Mouse (Mus musculus) olfactory bulb, adult 2 months (tissue): ENCODE measurements around the gene Rdh1. TPM values are rescaled to one million over a fixed set of nuclear protein-coding genes. Genes with fewer than 3 reads are reported as not detected.
"Not testable (repeated sequence)": the region's sequence is repeated elsewhere in the genome, so short reads cannot be mapped to it uniquely, and the experiment has no call there.

Source experiments
- H3K27ac ChIP-seq: fragments of 200-500 bp; 2 replicates; pipeline ENCODE4 v1.5.1; 2012; ENCODE audit warnings: low read depth, low read length; ENCODE audit not compliant: insufficient read depth
- H3K4me1 ChIP-seq: fragments of 200-500 bp; 2 replicates; pipeline ENCODE4 v1.6.1; 2012; ENCODE audit warnings: low read length; ENCODE audit not compliant: control insufficient read depth, insufficient read depth
- H3K4me3 ChIP-seq: fragments of 200-500 bp; 2 replicates; pipeline ENCODE4 v1.5.1; 2012; ENCODE audit warnings: mild to moderate bottlenecking, low read depth, low read length, moderate library complexity; ENCODE audit not compliant: insufficient read depth
- CTCF ChIP-seq: fragments of 200-500 bp; IDR thresholded peaks from 2 replicates; pipeline ENCODE4 v1.5.1; 2012; ENCODE audit warnings: low read depth, mild to moderate bottlenecking, low read length, moderate library complexity; ENCODE audit not compliant: insufficient read depth
- POLR2A ChIP-seq: fragments of 200-500 bp; IDR thresholded peaks from 2 replicates; pipeline ENCODE4 v1.6.1; 2012; ENCODE audit warnings: mild to moderate bottlenecking, low read depth, low read length, moderate library complexity; ENCODE audit not compliant: insufficient read depth
- WGBS: fragments of 180-500 bp; shearing (Covaris S2); methylation state at CpG from one replicate; pipeline ENCODE4 v1.1.7; 2018; 5-methylcytosine and 5-hydroxymethylcytosine counted together
- polyA plus RNA-seq: library from polyadenylated mRNA; stranded (reverse); fragments of >200 nt; gene quantifications from 2 replicates; pipeline ENCODE4 v1.2.4, GENCODE M21; 2012; ENCODE audit warnings: low replicate concordance; ENCODE audit not compliant: missing spikeins, insufficient read depth, insufficient read length

The Rdh1 gene
- polyA plus RNA-seq, 1 experiment, result not detected

DNA sequence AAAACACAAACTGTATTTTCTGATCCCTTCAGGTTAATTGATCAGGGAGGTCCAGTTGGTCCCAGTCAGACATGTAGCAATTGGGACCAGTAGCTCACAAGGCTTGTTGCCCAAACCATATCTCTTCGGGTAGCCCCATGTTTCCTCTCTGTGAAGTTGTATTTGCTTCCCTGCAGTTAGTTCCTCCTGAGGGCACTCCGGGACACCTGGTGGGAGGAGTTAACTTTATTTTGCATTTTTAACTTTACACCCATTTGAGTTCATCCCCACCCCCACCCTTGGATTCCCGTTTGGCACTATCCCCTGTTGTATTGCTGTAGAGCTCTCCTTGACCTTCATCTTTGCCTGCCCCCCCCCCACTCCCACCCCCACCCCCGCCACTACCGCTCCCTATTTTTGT lies 13.6 kb upstream of the Rdh1 start:
- no peak overlapping the region for H3K27ac ChIP-seq
- H3K4me1 ChIP-seq, result peaks cover 16% of the 10 kb centered on the region
- TF ChIP-seq CTCF (no peak), POLR2A (no peak)
- 66% methylated on average over 5 of the region's 5 CpGs for WGBS
- H3K4me3 ChIP-seq, result no peak overlapping the region

DNA sequence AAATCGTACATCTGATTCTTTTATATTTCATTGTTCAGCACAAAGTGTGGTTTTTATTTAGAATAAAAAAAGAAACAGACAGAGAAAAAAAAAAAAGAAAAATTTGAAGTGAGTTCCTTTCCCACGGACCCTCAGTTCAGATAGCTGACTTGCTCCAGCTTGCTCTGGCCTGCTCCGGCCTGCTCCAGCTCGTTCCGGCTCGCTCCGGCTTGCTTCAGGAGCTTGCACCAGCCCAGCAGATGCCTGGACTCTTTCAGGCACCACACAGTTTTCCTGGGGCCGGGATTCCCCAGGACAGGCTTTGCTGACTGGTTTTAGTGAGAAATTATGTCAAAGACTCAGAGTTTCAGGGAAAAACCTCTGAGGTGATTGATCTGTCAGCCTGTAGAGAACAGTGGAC lies 12.3 kb upstream of the Rdh1 start:
- WGBS, result 91% methylated on average over 8 of the region's 8 CpGs
- H3K4me3 ChIP-seq, result no peak overlapping the region
- TF ChIP-seq CTCF (no peak), POLR2A (no peak)
- H3K27ac ChIP-seq, result no peak overlapping the region
- peaks cover 12% of the 10 kb centered on the region for H3K4me1 ChIP-seq

DNA sequence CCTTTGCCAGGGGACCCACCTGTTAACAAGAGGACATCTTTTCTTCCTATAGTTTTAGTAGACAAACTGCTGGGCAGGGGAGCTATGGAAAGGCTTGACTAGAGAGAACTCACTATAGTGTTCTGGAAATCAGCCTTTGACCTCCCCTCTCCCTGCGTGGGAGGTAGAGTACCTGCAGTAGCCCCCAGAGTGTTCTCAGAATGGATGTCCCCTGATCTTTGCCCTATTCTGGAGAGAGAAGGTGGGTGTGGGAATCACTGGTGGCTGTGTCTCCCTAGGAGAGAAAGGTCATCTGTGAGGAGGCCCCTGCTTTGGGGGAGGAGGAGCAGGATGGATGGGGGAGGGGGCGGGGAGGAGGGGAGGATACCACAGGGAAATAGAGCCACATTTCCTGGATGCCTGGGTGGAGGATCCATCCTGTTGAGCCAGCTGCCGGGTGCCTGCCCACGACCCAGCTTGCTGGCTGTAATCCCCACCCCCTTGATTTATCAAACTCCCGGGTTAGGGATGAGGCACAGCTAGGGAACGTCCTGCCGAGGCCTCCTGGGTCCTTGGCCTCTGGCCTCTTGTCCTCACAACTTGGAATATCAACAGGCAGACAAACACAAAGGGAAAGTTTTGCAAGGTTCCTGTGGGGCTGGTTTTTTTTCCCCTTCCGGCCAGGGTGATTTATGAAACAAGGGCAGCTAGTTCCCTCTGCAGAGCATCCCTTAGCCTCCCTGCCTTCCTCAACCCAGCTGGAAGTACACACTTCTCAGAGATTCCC lies 10.5 kb upstream of the Rdh1 start:
- TF ChIP-seq CTCF, result no peak
- no peak for TF ChIP-seq POLR2A
- WGBS, result 27% methylated on average over 8 of the region's 8 CpGs
- Histone ChIP-seq H3K4me3 (no peak overlapping the region), H3K27ac (no peak overlapping the region), H3K4me1 (peaks cover 12% of the 10 kb centered on the region)

DNA sequence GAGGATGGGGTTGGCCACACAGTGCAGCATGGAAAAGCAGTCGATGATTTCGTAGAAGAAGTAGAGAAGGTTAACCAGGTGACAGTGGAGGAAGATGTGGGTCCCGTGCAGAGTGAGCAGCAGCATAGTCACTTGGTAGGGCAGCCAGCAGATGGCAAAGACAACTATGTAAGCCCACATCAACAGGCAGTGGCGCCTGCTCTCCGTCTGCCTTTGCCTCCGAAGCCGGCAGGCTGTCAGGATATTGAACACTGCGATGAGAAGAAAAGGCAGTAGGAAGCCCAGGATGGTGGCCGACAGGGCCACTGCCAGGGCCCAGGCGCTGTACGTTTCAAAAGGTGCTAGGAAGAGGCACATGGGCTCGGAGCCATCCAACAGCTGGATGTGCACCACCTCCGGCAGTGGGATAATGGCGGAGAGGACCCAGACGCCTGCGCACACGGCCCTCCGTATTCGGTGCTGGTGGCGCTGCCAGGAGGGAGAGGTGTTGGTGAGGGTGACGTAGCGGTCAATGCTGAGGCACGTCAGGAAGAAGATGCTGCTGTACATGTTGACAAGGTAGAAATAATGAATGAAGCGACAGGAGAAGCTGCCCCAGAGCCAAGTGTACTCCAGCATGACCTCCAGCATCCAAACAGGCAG lies 9.3 kb upstream of the Rdh1 start:
- WGBS, result 63% methylated on average over 24 of the region's 24 CpGs
- TF ChIP-seq POLR2A (no peak), CTCF (no peak)
- Histone ChIP-seq H3K27ac (no peak overlapping the region), H3K4me1 (peaks cover 12% of the 10 kb centered on the region), H3K4me3 (peak overlapping the region; percentile 27)

DNA sequence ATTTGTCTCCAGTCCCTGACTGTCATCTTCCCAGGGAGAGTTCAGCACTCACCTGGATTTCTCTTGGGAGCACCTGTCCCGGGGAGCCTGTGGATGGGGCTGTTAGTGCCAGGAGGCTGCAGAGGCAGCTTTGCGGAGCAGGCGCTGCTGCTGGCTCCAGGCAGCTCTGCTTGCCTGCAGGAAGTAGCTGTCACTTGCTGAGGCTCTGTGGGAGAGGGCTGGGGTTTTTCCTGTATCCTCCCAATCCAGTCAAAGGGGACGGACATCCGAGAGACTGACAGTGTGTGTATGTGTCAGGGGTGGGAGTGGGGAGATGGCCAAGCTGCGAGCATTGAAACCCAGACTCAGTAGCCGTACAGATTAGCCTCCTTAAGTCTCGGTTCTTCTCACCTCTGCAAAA lies 8.0 kb upstream of the Rdh1 start, which contains the start of gene Gpr182:
Gene Gpr182 (minus strand): TSS at position 185 of the 400 bp plus-strand sequence.
- TF ChIP-seq CTCF, result no peak
- no peak for TF ChIP-seq POLR2A
- Histone ChIP-seq H3K27ac (no peak within 1 kb of the TSS), H3K4me1 (peaks cover 16% of the 10 kb centered on the region), H3K4me3 (peak within 1 kb of the TSS; percentile 27)
- whole genome bisulfite sequencing, result 70% methylated on average over 8 of the region's 8 CpGs

DNA sequence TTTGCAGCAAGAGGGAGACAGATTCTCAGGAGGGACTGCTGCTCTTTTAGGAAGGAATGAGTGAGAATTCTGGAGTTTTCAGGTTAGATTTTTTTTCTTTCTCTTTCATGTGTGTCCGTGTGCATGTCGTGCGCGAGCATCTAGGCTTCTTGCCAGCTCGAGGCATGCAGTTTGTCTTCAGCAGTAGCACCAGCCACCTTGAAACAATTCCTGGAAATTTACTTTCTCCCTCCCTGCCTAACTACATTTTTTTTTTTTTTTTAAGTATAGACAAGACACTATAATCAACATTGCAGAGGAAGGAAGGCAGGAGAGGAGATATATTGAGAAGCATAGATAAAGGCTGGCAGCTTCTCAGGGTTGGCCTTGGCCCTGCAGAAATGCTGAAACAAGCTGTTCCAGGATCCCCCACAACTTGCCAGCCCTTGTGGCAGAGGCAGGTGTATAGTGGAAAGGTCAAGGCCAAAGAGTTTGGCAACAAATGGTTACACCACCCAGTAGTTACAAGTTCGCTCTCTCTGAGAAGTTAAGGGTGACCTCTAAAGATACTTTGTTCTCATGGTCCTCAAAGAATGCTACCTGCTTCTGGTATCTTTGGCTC lies 4.9 kb upstream of the Rdh1 start:
- TF ChIP-seq CTCF, result no peak
- no peak for TF ChIP-seq POLR2A
- Histone ChIP-seq H3K4me1 (peaks cover 12% of the 10 kb centered on the region), H3K4me3 (no peak overlapping the region), H3K27ac (no peak overlapping the region)
- 80% methylated on average over 6 of the region's 6 CpGs for WGBS

DNA sequence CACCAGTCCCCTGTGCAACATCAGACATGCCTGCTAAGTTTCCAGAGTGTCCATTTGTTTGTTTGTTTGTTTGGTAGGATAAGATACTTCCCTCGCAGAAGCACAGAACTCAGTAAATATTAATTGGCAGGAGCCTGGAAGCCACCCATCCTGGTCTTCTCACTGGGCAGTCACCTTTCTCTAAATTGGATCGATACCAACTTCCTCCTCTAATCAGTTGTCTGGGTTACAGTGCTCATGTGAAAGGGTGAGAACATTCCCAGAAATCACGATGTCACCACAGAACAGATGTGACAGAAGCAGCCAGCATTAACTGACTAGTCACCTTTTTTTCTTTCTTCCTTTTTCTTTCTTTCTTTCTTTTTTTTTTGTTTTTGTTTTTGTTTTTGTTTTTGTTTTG lies 4.3 kb upstream of the Rdh1 start:
- peaks cover 6% of the 10 kb centered on the region; the same call in 1 of the 2 replicates for H3K4me1 ChIP-seq
- H3K27ac ChIP-seq, result no peak overlapping the region
- 68% methylated on average over 3 of the region's 3 CpGs for WGBS
- TF ChIP-seq POLR2A (no peak), CTCF (no peak)
- no peak overlapping the region for H3K4me3 ChIP-seq

DNA sequence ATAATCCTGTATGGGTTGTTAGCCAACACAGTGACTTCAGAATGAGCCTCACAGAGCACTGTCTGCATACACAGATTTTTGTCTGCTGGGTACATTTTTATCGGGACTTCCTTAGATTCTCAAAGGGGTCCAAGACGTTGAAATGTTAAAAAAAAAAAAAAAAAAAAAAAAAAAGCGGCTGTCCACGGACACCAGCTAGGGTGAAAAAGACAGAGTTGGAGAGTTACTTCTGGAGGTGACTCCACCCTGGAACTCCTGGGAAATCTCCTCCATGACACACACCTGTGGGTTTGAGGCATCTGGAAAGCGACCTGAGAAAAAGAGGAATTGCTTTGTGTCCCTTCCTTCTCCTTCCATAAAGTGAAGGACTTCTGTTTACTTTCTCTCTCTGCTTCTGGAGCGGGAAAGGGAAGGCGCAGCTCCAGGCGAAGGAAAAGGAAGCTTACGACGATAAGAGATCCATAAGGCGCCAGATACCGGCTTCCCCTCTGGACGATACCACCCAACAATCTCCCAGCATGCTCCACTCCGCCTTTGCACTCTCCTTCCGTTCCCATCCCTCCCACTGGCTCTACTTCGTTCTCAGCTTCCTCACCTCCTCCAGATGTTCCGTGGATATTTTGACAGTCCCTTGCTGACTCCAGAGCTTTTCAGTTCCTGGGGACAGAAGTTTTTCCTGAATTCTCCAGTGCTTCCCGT lies 3.6 kb upstream of the Rdh1 start:
- 58% methylated on average over 18 of the region's 18 CpGs for WGBS
- H3K27ac ChIP-seq, result no peak overlapping the region
- TF ChIP-seq CTCF, result no peak
- no peak for TF ChIP-seq POLR2A
- peak overlapping the region; percentile 11 for H3K4me3 ChIP-seq
- peaks cover 4% of the 10 kb centered on the region; the same call in 1 of the 2 replicates for H3K4me1 ChIP-seq

DNA sequence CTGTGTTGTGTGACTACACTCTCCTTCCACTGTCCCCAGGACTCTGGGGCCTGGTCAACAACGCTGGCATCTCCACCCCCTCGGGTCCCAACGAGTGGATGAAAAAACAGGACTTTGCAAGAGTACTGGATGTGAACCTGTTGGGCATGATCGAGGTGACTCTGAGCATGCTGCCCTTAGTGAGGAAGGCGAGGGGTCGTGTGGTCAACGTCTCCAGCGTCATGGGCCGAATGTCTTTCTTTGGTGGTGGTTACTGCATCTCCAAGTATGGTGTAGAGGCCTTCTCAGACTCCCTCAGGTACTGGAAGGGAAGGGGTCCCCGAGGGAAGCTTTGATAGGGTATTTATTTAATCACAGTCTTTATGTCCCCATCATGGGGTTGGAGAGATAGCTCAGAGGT lies 3.4 kb downstream of the Rdh1 start:
- not testable (repeated sequence) for H3K4me1 ChIP-seq, H3K27ac ChIP-seq, H3K4me3 ChIP-seq
- WGBS, result 93% methylated on average over 10 of the region's 10 CpGs
